Mouse (Mus musculus): Measurements from ENCODE around the gene Pink1. TPM values are rescaled to one million over a fixed set of nuclear protein-coding genes. Genes with fewer than 3 reads are reported as not detected.

The Pink1 gene
- total RNA-seq, 2 experiments from 2014 or later = 20.1 to 24.7 TPM

- ATAC-seq (replicated peaks; ENCODE audit: poor library complexity) = no peak
These were observed 58.2 kb downstream of the Pink1 start for GRCm38 (mm10) chr4:138267869-138268268.

Other genes starting within 250 kb of the Pink1 start
- 147 and 172 TPM in 2 replicates for gene Hp1bp3, start 110.0 kb downstream of the Pink1 start, total RNA-seq (2015)
- gene Hp1bp3, start 110.0 kb downstream of the Pink1 start, total RNA-seq (2017) = 214 and 274 TPM in 2 replicates
- 19.4 and 21.1 TPM in 2 replicates for gene Sh2d5, start 75.9 kb downstream of the Pink1 start, total RNA-seq (2015)
- 20.9 and 26.0 TPM in 2 replicates for gene Sh2d5, start 75.9 kb downstream of the Pink1 start, total RNA-seq (2017)
- gene Kif17, start 75.9 kb downstream of the Pink1 start, total RNA-seq (2015) = 4.0 and 4.8 TPM in 2 replicates
- gene Kif17, start 75.9 kb downstream of the Pink1 start, total RNA-seq (2017) = 4.6 and 5.1 TPM in 2 replicates
- 303 and 328 TPM in 2 replicates for gene Ddost, start 21.6 kb downstream of the Pink1 start, total RNA-seq (2015)
- gene Ddost, start 21.6 kb downstream of the Pink1 start, total RNA-seq (2017) = 225 and 240 TPM in 2 replicates
- 0.39 TPM in 1 of 2 replicates, not detected in the other for gene Cda, start 41.7 kb upstream of the Pink1 start, total RNA-seq (2015)
- gene Cda, start 41.7 kb upstream of the Pink1 start, total RNA-seq (2017) = not detected in 2 replicates
- not detected in 2 replicates for gene Fam43b, start 70.2 kb upstream of the Pink1 start, total RNA-seq (2015)
- gene Fam43b, start 70.2 kb upstream of the Pink1 start, total RNA-seq (2017) = not detected in 2 replicates
- 4.5 and 6.1 TPM in 2 replicates for gene Mul1, start 108.4 kb upstream of the Pink1 start, total RNA-seq (2015)
- 4.7 and 6.4 TPM in 2 replicates for gene Mul1, start 108.4 kb upstream of the Pink1 start, total RNA-seq (2017)
- 0.02 TPM in 1 of 2 replicates, not detected in the other for gene Camk2n1, start 128.0 kb upstream of the Pink1 start, total RNA-seq (2015)
- gene Camk2n1, start 128.0 kb upstream of the Pink1 start, total RNA-seq (2017) = 0.03 TPM in 1 of 2 replicates, not detected in the other